Mouse (Mus musculus) adrenal gland, postnatal 10 days (tissue): ENCODE measurements around the gene Nudt9. TPM values are rescaled to one million over a fixed set of nuclear protein-coding genes. Genes with fewer than 3 reads are reported as not detected.

ENCODE experiments used
- DNase-seq: peaks from one replicate; pipeline ENCODE4 v3.0.0; 2021; ENCODE audit warnings: mixed read lengths
- total RNA-seq, 2 experiments: library from RNA; stranded (reverse); gene quantifications; 2 replicates each; pipeline ENCODE4 v1.2.3; 2021

Gene Nudt9
- total RNA-seq, 2 experiments from 2014 or later, result 52.0 to 53.2 TPM

GRCm38 (mm10) chr5:104077508-104077907, 31.4 kb downstream of the Nudt9 start, which contains the start of gene Gm17660:
TSS of gene Gm17660 (minus strand) at chr5:104077608.
- DNase-seq, result no peak

DNA sequence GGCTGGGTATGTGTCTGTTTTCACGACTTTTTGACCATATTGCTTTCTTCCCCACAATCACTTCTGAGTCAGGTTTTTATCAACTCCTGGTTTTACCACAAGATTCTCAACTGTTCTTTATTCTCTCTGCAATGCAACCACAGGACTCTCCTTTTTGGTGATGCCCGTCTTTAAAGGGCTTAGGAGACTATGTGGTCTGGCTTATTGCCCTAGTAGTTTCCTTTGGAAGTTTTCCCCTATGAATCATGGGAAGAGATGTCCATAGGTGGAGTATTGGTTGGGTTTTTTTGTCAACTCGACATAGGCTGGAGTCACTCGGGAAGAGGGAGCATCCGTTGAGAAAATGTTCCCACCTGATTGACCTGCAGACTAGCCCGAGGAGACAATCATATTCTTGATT, 34.6 kb downstream of the Nudt9 start:
- DNase-seq, result no peak

- DNase-seq, result no peak
Observed at GRCm38 (mm10) chr5:104085366-104085765, 39.3 kb downstream of the Nudt9 start.

- DNase-seq, result no peak
Observed at GRCm38 (mm10) chr5:104089751-104090150, 43.6 kb downstream of the Nudt9 start.

DNA sequence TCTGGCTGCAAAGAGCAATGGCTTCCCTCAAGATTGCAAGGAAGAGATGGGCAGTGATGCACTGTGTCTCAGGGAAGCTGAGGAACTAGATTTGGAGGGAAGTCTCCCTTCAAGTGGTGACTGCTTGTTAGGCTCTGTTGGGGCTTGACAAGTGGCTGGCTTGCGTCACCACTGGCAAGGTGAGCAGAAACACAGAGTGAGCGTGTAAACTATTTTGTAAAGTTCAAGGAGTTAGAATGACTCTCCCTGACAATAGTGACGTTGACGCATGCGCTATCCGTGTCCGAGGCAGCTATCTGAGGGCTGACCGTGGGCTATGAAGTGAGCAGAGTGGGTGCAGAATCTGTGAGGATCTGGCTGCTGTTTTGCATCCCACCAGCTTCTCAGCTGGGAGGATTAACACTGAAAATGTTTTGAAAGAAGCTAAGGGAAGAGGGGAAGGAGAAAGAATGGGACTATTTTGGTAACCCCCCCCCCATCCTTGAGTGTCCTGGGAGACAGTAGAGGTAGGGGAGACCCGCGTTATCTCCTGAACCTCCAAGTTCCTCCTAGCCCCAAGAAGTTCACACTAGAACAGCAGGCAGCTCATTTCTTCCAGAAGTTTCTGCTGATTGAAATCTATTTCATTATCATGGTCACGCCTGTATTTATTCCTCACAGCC, 49.4 kb downstream of the Nudt9 start:
- DNase-seq, result no peak

- no peak for DNase-seq
Observed at GRCm38 (mm10) chr5:104096078-104096938, 50.2 kb downstream of the Nudt9 start.

DNA sequence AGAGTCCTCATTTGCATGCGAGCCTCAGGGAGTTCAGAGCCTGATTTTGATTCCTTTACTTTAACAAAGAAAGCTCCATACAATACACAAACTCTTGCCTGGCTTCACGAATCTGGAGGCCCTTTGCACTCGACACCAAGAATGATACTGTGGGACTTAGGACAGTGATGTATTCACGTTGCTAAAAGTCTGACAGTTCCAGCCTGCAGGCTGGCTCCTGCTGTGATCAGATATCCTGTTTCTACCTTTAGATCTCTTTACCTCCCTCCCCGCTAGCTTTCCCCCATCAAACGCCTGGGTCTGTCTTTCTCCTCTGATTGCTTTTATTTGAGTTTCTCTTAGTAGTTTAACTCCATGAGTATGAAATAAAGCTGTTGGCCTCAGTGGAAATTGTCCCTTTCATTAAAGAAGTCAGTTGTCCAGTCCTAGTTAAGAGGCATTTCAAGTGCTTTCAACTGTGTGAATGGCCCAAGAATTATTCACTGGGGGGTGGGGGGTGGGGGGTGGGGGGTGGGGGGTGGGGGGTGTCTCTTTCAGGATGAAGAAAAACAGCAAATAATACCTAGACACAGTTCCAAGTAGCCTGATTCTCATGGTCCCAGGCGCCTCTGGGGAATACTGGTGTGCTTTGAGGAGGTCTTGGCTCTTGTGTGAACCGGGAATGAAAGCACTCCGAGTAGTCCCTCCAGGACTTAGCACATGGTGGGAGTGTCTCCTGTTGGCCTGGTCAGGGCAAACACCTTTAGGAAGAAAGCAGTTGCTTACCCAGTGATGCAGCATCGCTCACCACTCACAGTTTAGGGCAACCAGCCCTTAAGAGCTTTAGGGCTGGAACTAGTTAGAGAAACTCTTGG, 55.8 kb downstream of the Nudt9 start:
- no peak for DNase-seq

DNA sequence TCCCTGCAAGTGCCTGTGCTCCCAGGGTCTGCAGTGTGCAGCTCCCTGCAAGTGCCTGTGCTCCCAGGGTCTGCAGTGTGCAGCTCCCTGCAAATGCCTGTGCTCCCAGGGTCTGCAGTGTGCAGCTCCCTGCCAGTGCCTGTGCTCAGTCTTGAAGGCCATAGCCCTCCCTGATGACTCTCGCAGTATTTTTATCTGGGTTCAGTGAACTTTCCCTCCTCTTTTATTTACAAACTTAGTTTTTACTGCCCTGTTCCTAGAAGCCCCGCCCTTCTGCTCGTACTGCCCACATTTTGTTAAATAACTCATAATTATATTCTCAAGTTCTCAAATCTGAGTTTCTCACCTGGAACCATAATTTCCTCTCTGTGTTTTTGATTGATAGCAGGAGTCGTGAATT, 57.1 kb downstream of the Nudt9 start:
- DNase-seq, result no peak

DNA sequence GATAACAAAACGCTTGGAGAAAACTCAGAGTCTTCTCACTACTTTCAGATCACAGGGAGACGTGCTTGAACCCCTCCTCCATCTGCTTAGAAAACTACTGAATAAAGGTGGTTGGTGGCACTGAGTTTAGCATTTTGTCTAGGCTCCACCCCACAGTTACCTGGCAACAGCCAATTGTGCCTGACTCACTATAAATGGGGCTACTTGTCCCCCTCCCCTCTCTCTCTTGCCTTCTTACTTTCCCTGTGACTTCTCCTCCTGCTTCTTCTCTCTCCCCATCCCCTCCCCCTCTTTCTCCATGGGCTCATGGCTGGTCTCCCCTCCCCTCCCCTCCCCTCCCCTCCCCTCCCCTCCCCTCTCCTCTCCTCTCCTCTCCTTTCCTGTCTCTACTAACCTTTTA, 58.0 kb downstream of the Nudt9 start:
- DNase-seq, result no peak

- DNase-seq, result no peak
Observed at GRCm38 (mm10) chr5:104108127-104108875, 62.2 kb downstream of the Nudt9 start.

DNA sequence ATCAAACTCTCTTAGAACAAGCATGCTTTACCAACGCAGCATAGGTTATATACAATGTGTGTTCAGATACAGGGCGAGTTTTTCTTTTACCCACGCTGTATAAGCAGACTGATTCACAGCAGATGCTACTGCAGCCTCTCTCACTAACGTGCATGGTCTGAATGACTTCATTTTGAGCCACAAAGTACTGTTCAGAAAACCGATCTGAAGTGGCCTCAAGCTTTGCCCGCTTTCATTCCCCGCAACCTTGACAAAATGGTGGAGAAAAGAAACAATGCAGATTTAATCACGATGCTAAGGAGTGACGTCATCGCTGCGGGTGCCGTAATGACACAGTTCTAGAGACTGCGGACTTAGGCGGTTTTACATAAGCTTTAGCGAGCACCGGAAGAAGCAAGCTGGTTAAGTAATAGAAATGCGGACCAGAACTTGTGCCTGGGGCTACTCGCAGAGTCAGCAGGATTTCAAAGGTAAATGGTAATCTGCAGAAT, 62.8 kb downstream of the Nudt9 start:
- DNase-seq, result no peak

GRCm38 (mm10) chr5:104109516-104109915, 63.4 kb downstream of the Nudt9 start:
- DNase-seq, result peak; percentile 44

DNA sequence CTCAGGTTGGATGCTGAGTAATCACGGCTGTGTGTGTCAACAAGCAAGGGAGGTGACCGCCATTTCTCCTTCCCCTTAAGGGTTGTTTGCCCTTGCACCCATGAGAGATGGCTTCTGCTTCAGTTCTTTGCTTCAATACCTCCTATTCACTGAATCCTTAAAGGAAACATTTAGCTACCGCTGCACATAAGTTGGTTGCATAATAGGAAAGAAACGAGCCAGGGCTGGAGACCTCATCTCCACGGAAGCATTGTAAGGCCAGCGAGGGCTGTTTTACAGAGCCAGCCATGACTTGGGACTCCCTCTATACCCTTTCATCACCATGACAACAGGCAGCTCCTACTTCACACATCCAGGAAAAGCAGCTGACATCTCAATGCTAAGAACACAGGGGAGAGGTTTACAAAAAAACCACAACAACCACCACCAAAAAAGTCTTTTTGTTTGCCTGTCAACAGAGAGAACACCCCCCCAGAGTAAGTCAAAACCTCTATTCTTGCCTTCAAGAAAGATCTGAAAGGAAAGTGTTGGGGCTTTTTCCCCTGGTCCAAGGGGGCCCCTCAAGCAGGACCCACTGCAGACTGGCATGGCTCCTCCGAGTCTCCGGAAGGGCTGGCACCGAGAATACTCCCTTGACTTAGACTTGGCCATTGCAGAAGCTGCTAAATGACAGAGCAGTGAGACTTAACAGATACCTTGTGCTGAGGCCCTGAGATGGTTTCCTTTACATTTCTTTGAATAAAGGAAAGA, 64.2 kb downstream of the Nudt9 start:
- DNase-seq, result no peak

- DNase-seq, result no peak
Observed at GRCm38 (mm10) chr5:104112016-104112415, 65.9 kb downstream of the Nudt9 start.

DNA sequence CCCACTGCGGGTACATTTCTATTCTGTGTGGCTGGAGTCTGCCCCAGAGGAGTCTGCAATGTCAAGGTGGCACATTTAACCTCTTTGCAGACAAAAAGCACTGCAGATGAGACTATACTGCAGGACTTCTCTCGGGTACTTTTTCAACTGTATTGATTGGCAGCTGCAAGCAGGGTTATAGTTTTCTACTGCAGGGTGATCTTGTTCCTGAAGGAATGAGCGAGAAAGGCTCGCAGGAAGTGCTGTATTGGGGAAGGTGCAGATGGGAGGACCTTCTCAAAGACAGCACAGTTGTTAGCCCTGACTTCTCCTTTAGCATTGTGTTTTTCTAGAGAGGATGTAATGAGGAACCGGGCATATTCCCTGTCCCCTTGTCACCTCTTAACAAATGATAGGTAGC, 66.4 kb downstream of the Nudt9 start:
- DNase-seq, result no peak

DNA sequence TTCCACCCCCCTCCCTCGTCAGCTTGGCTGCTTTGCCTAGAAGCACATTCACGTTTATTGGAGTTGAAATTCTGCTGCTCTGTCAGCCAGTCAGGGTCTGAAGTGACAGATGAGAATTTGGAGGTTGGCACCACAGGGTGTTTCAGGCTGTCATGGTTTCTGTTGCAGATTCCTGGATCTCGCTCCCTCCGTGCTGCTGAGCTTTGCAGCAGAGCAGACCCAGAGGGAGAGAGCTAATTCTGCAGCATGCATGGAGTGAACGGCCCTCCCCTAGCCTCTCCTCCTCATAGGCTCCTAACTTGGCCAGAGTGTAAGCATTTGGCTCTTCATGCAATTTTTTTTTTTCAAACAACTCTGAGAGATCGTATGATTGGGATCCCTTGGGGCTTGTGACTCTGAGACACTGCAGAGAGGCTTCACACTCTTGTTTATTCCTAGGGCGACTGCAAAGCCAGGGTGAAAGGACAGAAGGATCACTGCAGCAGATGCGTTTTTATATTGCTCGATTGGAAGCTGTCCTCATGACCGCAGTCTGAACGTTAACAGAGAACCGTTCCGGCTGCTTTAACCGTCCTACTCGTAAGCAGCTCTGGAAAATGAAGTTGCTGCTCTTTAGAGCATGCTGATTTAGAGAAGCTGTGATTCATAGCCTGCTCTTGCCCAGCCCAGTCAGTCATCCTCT, 67.5 kb downstream of the Nudt9 start, which contains the start of gene Sparcl1:
Gene Sparcl1 (minus strand): TSS at position 243 of the 682 bp plus-strand sequence.
- DNase-seq, result peak; percentile 42
